In genomic region chr11:88430292-88430691, GRCm38 (mm10) we compare ENCODE assay signal across 14 mouse cellular contexts.
DNase-seq lines count a peak whose midpoint lies in the region; ATAC-seq lines count a peak whose summit lies in the region.
"Had no signal": no experiment of that assay in that cellular context is flagged by ENCODE, and none has a peak within 500 bp of the region (broad histone marks: within the 10 kb centered on the region; RNA-seq: fewer than 3 reads in every experiment).

No protein-coding gene starts in this region.

- H3K4me2 ChIP-seq in midbrain, embryonic 13.5 days (replicated peaks), result no peak overlapping the region
- H3K4me2 ChIP-seq in midbrain, embryonic 11.5 days, result no peak overlapping the region
- no peak overlapping the region for H3K4me2 ChIP-seq in hindbrain, embryonic 14.5 days (replicated peaks)
- H3K4me2 ChIP-seq: liver, embryonic 13.5 days; neural tube, embryonic 12.5 days had no signal

- no peak overlapping the region for H3K9ac ChIP-seq in midbrain, embryonic 13.5 days (replicated peaks)
- no peak overlapping the region for H3K9ac ChIP-seq in midbrain, embryonic 11.5 days (ENCODE audit: low read length)
- H3K9ac ChIP-seq in hindbrain, embryonic 14.5 days, result no peak overlapping the region
- H3K9ac ChIP-seq: liver, embryonic 13.5 days; neural tube, embryonic 12.5 days had no signal

- no peaks in the 10 kb centered on the region for H3K9me3 ChIP-seq in midbrain, embryonic 13.5 days
- no peaks in the 10 kb centered on the region for H3K9me3 ChIP-seq in midbrain, embryonic 11.5 days (ENCODE audit: control insufficient read depth, low read length)
- H3K9me3 ChIP-seq in hindbrain, embryonic 14.5 days (ENCODE audit: control insufficient read depth, low read length), result no peaks in the 10 kb centered on the region
- H3K9me3 ChIP-seq: liver, embryonic 13.5 days; neural tube, embryonic 12.5 days had no signal

- no peak overlapping the region for H3K4me3 ChIP-seq in midbrain, embryonic 13.5 days (replicated peaks)
- H3K4me3 ChIP-seq in midbrain, embryonic 11.5 days (ENCODE audit: low read depth, low read length), result no peak overlapping the region
- no peak overlapping the region for H3K4me3 ChIP-seq in hindbrain, embryonic 14.5 days (replicated peaks; ENCODE audit: low read length)
- H3K4me3 ChIP-seq: liver, embryonic 13.5 days; neural tube, embryonic 12.5 days had no signal

- peaks cover 3% of the 10 kb centered on the region; the same call in 1 of the 2 replicates for H3K36me3 ChIP-seq in midbrain, embryonic 13.5 days
- no peaks in the 10 kb centered on the region for H3K36me3 ChIP-seq in midbrain, embryonic 11.5 days (ENCODE audit: control insufficient read depth, insufficient read depth, low read length)
- no peaks in the 10 kb centered on the region for H3K36me3 ChIP-seq in hindbrain, embryonic 14.5 days (replicated peaks; ENCODE audit: control insufficient read depth, insufficient read depth)
- H3K36me3 ChIP-seq: liver, embryonic 13.5 days had no signal

- H3K27me3 ChIP-seq in midbrain, embryonic 13.5 days, result no peaks in the 10 kb centered on the region
- H3K27me3 ChIP-seq in midbrain, embryonic 11.5 days (ENCODE audit: control insufficient read depth, insufficient read depth, low read length), result no peaks in the 10 kb centered on the region
- no peaks in the 10 kb centered on the region for H3K27me3 ChIP-seq in hindbrain, embryonic 14.5 days (ENCODE audit: control insufficient read depth, insufficient read depth, low read length)
- H3K27me3 ChIP-seq: liver, embryonic 13.5 days; neural tube, embryonic 12.5 days; Patski had no signal

- peaks cover 66% of the 10 kb centered on the region for H3K4me1 ChIP-seq in midbrain, embryonic 13.5 days (replicated peaks)
- H3K4me1 ChIP-seq in midbrain, embryonic 11.5 days (ENCODE audit: control insufficient read depth, insufficient read depth, low read length), result peaks cover 17% of the 10 kb centered on the region
- H3K4me1 ChIP-seq in hindbrain, embryonic 14.5 days (replicated peaks; ENCODE audit: control insufficient read depth, insufficient read depth, low read length), result peaks cover 47% of the 10 kb centered on the region

- WGBS in midbrain, embryonic 13.5 days, result 94% methylated on average over 8 of the region's 8 CpGs
- 92% methylated on average over 8 of the region's 8 CpGs for WGBS in midbrain, embryonic 11.5 days
- WGBS in hindbrain, embryonic 14.5 days, result 86% methylated on average over 8 of the region's 8 CpGs

- DNase-seq in midbrain, embryonic 11.5 days (ENCODE audit: low spot score, missing footprints), result no peak
- peak; percentile 55 to 60 for DNase-seq in CD8-positive naive resting alpha-beta T cell, adult 2 months (ENCODE audit: low read depth in 2 of 2, low spot score in 2 of 2)
- no peak for DNase-seq in hindbrain, embryonic 14.5 days (ENCODE audit: low spot score)
- DNase-seq in thymus, postnatal 25 days, result peak; percentile 14
- DNase-seq in layer of hippocampus, adult 18-20 months (ENCODE audit: low spot score in 2 of 2), result no peak
- DNase-seq: cerebellum, adult 11 months; heart, adult 18-20 months; left cerebral cortex, postnatal 4 days; liver, embryonic 13.5 days had no signal

- peak overlapping the region; percentile 83 for H3K27ac ChIP-seq in midbrain, embryonic 13.5 days
- H3K27ac ChIP-seq in midbrain, embryonic 11.5 days (ENCODE audit: low read depth, low read length), result no peak overlapping the region
- peak overlapping the region; percentile 75 for H3K27ac ChIP-seq in hindbrain, embryonic 14.5 days
- H3K27ac ChIP-seq: liver, embryonic 13.5 days; neural tube, embryonic 12.5 days had no signal

- ATAC-seq in midbrain, embryonic 13.5 days, result no peak
- ATAC-seq in midbrain, embryonic 11.5 days (ENCODE audit: low FRiP score), result no peak
- no peak for ATAC-seq in hindbrain, embryonic 14.5 days (ENCODE audit: low FRiP score)
- no peak for ATAC-seq in megakaryocyte, adult 5-6 weeks (ENCODE audit: poor library complexity, severe bottlenecking)
- ATAC-seq: forebrain, embryonic 14.5 days; Patski had no signal

Comparison
In these comparisons a context has a peak if more than half of its experiments do, and no peak if none do; other contexts are left out.
1. DNase-seq: peak in CD8-positive naive resting alpha-beta T cell, adult 2 months (2 of 2) and thymus, postnatal 25 days (single experiment); none in midbrain, embryonic 11.5 days (single experiment), hindbrain, embryonic 14.5 days (single experiment) and layer of hippocampus, adult 18-20 months (0 of 2).